Mouse (Mus musculus): Measurements from ENCODE around the gene Bcor. TPM values are rescaled to one million over a fixed set of nuclear protein-coding genes. Genes with fewer than 3 reads are reported as not detected.

Gene Bcor
- polyA plus RNA-seq, 1 experiment from 2014 or later: 23.5 TPM

- 22% methylated on average over 7 of the region's 7 CpGs for WGBS
- DNase-seq (ENCODE audit: low spot score): peak; percentile 54
- no peak overlapping the region for H3K4me3 ChIP-seq (ENCODE audit: low read depth, low read length)
These were observed 21.9 kb downstream of the Bcor start for GRCm38 (mm10) chrX:12138266-12138665.

DNA sequence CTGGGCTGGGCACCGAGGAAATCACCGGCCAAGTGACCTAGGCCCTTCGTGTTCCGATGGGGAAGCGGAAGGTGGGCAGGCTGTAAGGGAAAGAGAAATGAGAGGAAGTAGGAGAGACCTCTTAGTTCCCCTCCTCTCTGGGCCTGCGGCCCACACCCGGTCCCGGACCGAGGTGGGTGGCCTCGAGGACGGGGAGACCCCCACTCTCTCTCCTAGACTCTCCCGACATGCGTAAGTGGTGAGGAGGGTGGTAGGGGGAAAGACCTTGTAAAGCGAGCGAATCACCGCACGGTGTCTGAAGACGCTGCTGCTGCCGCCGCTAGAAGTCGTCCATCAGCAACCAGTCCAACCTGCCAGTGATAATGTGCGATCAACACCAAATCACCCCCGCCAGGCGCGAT is 23.0 kb downstream of the Bcor start:
- Histone ChIP-seq H3K9ac (ENCODE audit: low read length) (peak overlapping the region; percentile 52), H3K9me3 (ENCODE audit: control insufficient read depth, low read length) (no peaks in the 10 kb centered on the region), H3K4me1 (replicated peaks; ENCODE audit: control insufficient read depth, insufficient read depth, low read length) (peaks cover 12% of the 10 kb centered on the region; the same call in 1 of the 2 replicates), H3K4me3 (ENCODE audit: low read depth, low read length) (peak overlapping the region; percentile 31), H3K27ac (ENCODE audit: low read depth, low read length) (peak overlapping the region; percentile 78; the same call in 1 of the 2 replicates), H3K27me3 (ENCODE audit: control insufficient read depth, insufficient read depth, low read length) (peaks cover 63% of the 10 kb centered on the region), H3K4me2 (ENCODE audit: low read depth, low read length, severe bottlenecking) (peak overlapping the region; percentile 60), H3K36me3 (ENCODE audit: control insufficient read depth, insufficient read depth, low read length) (no peaks in the 10 kb centered on the region)
- WGBS: 4% methylated on average over 21 of the region's 25 CpGs
- ATAC-seq (replicated peaks; ENCODE audit: low FRiP score) (no peak), DNase-seq (ENCODE audit: low spot score) (peak; percentile 56)

More at GRCm38 (mm10) chrX:12138266-12138665, 21.9 kb downstream of the Bcor start:
- H3K27me3 ChIP-seq (ENCODE audit: control insufficient read depth, insufficient read depth, low read length): peaks cover 58% of the 10 kb centered on the region
- no peak overlapping the region for H3K27ac ChIP-seq (ENCODE audit: low read depth, low read length)
- no peak for ATAC-seq (replicated peaks; ENCODE audit: low FRiP score)
- H3K36me3 ChIP-seq (ENCODE audit: control insufficient read depth, insufficient read depth, low read length): no peaks in the 10 kb centered on the region
- no peaks in the 10 kb centered on the region for H3K9me3 ChIP-seq (ENCODE audit: control insufficient read depth, low read length)
- H3K9ac ChIP-seq (ENCODE audit: low read length): no peak overlapping the region
- no peak overlapping the region for H3K4me2 ChIP-seq (ENCODE audit: low read depth, low read length, severe bottlenecking)
- H3K4me1 ChIP-seq (replicated peaks; ENCODE audit: control insufficient read depth, insufficient read depth, low read length): peaks cover 11% of the 10 kb centered on the region; the same call in 1 of the 2 replicates

GRCm38 (mm10) chrX:12136261-12137101 is 23.7 kb downstream of the Bcor start:
- Histone ChIP-seq H3K4me1 (replicated peaks; ENCODE audit: control insufficient read depth, insufficient read depth, low read length) (peaks cover 12% of the 10 kb centered on the region; the same call in 1 of the 2 replicates), H3K9me3 (ENCODE audit: control insufficient read depth, low read length) (no peaks in the 10 kb centered on the region), H3K9ac (ENCODE audit: low read length) (peak overlapping the region; percentile 52), H3K4me2 (ENCODE audit: low read depth, low read length, severe bottlenecking) (peak overlapping the region; percentile 60), H3K36me3 (ENCODE audit: control insufficient read depth, insufficient read depth, low read length) (no peaks in the 10 kb centered on the region), H3K4me3 (ENCODE audit: low read depth, low read length) (peak overlapping the region; percentile 31), H3K27me3 (ENCODE audit: control insufficient read depth, insufficient read depth, low read length) (peaks cover 67% of the 10 kb centered on the region), H3K27ac (ENCODE audit: low read depth, low read length) (peak overlapping the region; percentile 78; the same call in 1 of the 2 replicates)
- DNase-seq (ENCODE audit: low spot score) (peak; percentile 75), ATAC-seq (replicated peaks; ENCODE audit: low FRiP score) (peak; percentile 34; the same call in 1 of the 2 replicates)
- under 1% methylated on average over 49 of the region's 50 CpGs for WGBS

- peaks cover 78% of the 10 kb centered on the region for H3K27me3 ChIP-seq (ENCODE audit: control insufficient read depth, insufficient read depth, low read length)
- peak overlapping the region; percentile 31 for H3K4me3 ChIP-seq (ENCODE audit: low read depth, low read length)
- ATAC-seq (replicated peaks; ENCODE audit: low FRiP score) (peak; percentile 31; the same call in 1 of the 2 replicates), DNase-seq (ENCODE audit: low spot score) (peak; percentile 79)
- H3K9me3 ChIP-seq (ENCODE audit: control insufficient read depth, low read length): no peaks in the 10 kb centered on the region
- peaks cover 12% of the 10 kb centered on the region; the same call in 1 of the 2 replicates for H3K4me1 ChIP-seq (replicated peaks; ENCODE audit: control insufficient read depth, insufficient read depth, low read length)
- peak overlapping the region; percentile 78 for H3K27ac ChIP-seq (ENCODE audit: low read depth, low read length)
- no peaks in the 10 kb centered on the region for H3K36me3 ChIP-seq (ENCODE audit: control insufficient read depth, insufficient read depth, low read length)
- peak overlapping the region; percentile 60 for H3K4me2 ChIP-seq (ENCODE audit: low read depth, low read length, severe bottlenecking)
- 2% methylated on average over 53 of the region's 75 CpGs for WGBS
- peak overlapping the region; percentile 48 for H3K9ac ChIP-seq (ENCODE audit: low read length)
These were observed 24.7 kb downstream of the Bcor start for GRCm38 (mm10) chrX:12135121-12136111.

DNA sequence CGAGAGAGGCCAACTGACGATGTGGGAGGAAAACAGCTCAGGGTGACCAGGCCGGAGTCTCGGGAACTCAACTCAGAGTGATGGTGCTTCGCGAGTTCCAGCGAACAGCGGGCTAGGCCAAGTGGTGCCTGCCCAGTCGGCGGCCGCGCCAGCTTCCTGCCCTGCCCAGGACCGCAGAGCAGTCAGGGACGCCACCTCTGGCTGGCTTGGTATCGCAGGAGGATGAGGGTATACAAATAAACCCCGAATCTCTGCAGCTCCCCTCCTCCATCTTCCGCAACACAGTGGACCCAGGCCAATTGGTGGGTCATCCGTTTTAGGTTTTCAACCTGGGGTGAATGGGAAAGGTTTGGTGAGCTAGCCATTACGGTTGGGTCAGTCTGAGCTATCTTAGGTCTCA is 25.6 kb downstream of the Bcor start:
- H3K9me3 ChIP-seq (ENCODE audit: control insufficient read depth, low read length): no peaks in the 10 kb centered on the region
- no peaks in the 10 kb centered on the region for H3K36me3 ChIP-seq (ENCODE audit: control insufficient read depth, insufficient read depth, low read length)
- ATAC-seq (replicated peaks; ENCODE audit: low FRiP score) (no peak), DNase-seq (ENCODE audit: low spot score) (peak; percentile 80)
- H3K4me3 ChIP-seq (ENCODE audit: low read depth, low read length): no peak overlapping the region
- WGBS: 3% methylated on average over 19 of the region's 19 CpGs
- H3K27me3 ChIP-seq (ENCODE audit: control insufficient read depth, insufficient read depth, low read length): peaks cover 79% of the 10 kb centered on the region
- peaks cover 11% of the 10 kb centered on the region; the same call in 1 of the 2 replicates for H3K4me1 ChIP-seq (replicated peaks; ENCODE audit: control insufficient read depth, insufficient read depth, low read length)
- H3K4me2 ChIP-seq (ENCODE audit: low read depth, low read length, severe bottlenecking): peak overlapping the region; percentile 60; the same call in 1 of the 2 replicates
- H3K9ac ChIP-seq (ENCODE audit: low read length): no peak overlapping the region
- no peak overlapping the region for H3K27ac ChIP-seq (ENCODE audit: low read depth, low read length)

- Histone ChIP-seq H3K27me3 (ENCODE audit: control insufficient read depth, insufficient read depth, low read length) (peaks cover 83% of the 10 kb centered on the region), H3K36me3 (ENCODE audit: control insufficient read depth, insufficient read depth, low read length) (no peaks in the 10 kb centered on the region), H3K4me2 (ENCODE audit: low read depth, low read length, severe bottlenecking) (peak overlapping the region; percentile 60), H3K4me1 (replicated peaks; ENCODE audit: control insufficient read depth, insufficient read depth, low read length) (peaks cover 11% of the 10 kb centered on the region; the same call in 1 of the 2 replicates), H3K4me3 (ENCODE audit: low read depth, low read length) (peak overlapping the region; percentile 21), H3K9me3 (ENCODE audit: control insufficient read depth, low read length) (no peaks in the 10 kb centered on the region), H3K27ac (ENCODE audit: low read depth, low read length) (no peak overlapping the region), H3K9ac (ENCODE audit: low read length) (no peak overlapping the region; the same call in 1 of the 2 replicates)
- peak; percentile 59 for DNase-seq (ENCODE audit: low spot score)
- 8% methylated on average over 21 of the region's 21 CpGs for WGBS
- no peak for ATAC-seq (replicated peaks; ENCODE audit: low FRiP score)
These were observed 26.2 kb downstream of the Bcor start for GRCm38 (mm10) chrX:12133836-12134431.

GRCm38 (mm10) chrX:12133178-12133835 is 26.8 kb downstream of the Bcor start:
- peak; percentile 42 for ATAC-seq (replicated peaks; ENCODE audit: low FRiP score)
- WGBS: 3% methylated on average over 49 of the region's 49 CpGs
- DNase-seq (ENCODE audit: low spot score): peak; percentile 84

More at GRCm38 (mm10) chrX:12133178-12133835, 26.8 kb downstream of the Bcor start:
- Histone ChIP-seq H3K4me2 (ENCODE audit: low read depth, low read length, severe bottlenecking) (peak overlapping the region; percentile 54), H3K4me3 (ENCODE audit: low read depth, low read length) (peak overlapping the region; percentile 21), H3K27ac (ENCODE audit: low read depth, low read length) (peak overlapping the region; percentile 41; the same call in 1 of the 2 replicates), H3K36me3 (ENCODE audit: control insufficient read depth, insufficient read depth, low read length) (no peaks in the 10 kb centered on the region), H3K27me3 (ENCODE audit: control insufficient read depth, insufficient read depth, low read length) (peaks cover 83% of the 10 kb centered on the region), H3K9ac (ENCODE audit: low read length) (peak overlapping the region; percentile 43), H3K4me1 (replicated peaks; ENCODE audit: control insufficient read depth, insufficient read depth, low read length) (peaks cover 11% of the 10 kb centered on the region; the same call in 1 of the 2 replicates), H3K9me3 (ENCODE audit: control insufficient read depth, low read length) (no peaks in the 10 kb centered on the region)
